Mouse (Mus musculus) embryonic facial prominence, embryonic 11.5 days (tissue): ENCODE measurements around the gene Smg7. TPM values are rescaled to one million over a fixed set of nuclear protein-coding genes. Genes with fewer than 3 reads are reported as not detected.

Experiments
- ATAC-seq: fragments of 200-750 bp; cut with Nextera tagmentation; replicated peaks from 2 replicates; pipeline ENCODE4 v1.8.0; 2017; ENCODE audit warnings: low read depth; ENCODE audit not compliant: insufficient number of reproducible peaks, low FRiP score, low TSS enrichment
- DNase-seq: peaks from one replicate; pipeline ENCODE4 v3.0.0-alpha.2; 2015; ENCODE audit warnings: low spot score
- H3K27ac ChIP-seq: fragments of 300-500 bp; sonication (generic); replicated peaks from 2 replicates; pipeline ENCODE4 v1.5.1; 2014; ENCODE audit warnings: mild to moderate bottlenecking, low read depth, low read length, control low read depth
- H3K27me3 ChIP-seq: fragments of 300-500 bp; sonication (generic); 2 replicates; pipeline ENCODE4 v1.6.1; 2014; ENCODE audit warnings: mild to moderate bottlenecking, low read length, moderate library complexity, mixed read lengths; ENCODE audit not compliant: control insufficient read depth, insufficient read depth
- H3K36me3 ChIP-seq: fragments of 300-500 bp; sonication (generic); replicated peaks from 2 replicates; pipeline ENCODE4 v1.6.1; 2014; ENCODE audit warnings: low read depth, mild to moderate bottlenecking, low read length, moderate library complexity, mixed read lengths; ENCODE audit not compliant: control insufficient read depth, insufficient read depth
- H3K4me1 ChIP-seq: fragments of 300-500 bp; sonication (generic); 2 replicates; pipeline ENCODE4 v1.6.1; 2014; ENCODE audit warnings: low read length, mixed read lengths; ENCODE audit not compliant: control insufficient read depth, insufficient read depth
- H3K4me2 ChIP-seq: fragments of 300-500 bp; sonication (generic); 2 replicates; pipeline ENCODE4 v1.6.1; 2014; ENCODE audit warnings: low read depth, mild to moderate bottlenecking, control low read depth, low read length, moderate library complexity
- H3K4me3 ChIP-seq: fragments of 300-500 bp; sonication (generic); 2 replicates; pipeline ENCODE4 v1.5.1; 2014; ENCODE audit warnings: low read depth, low read length, control low read depth
- H3K9ac ChIP-seq: fragments of 300-500 bp; sonication (generic); replicated peaks from 2 replicates; pipeline ENCODE4 v1.6.1; 2014; ENCODE audit warnings: mild to moderate bottlenecking, control low read depth, low read length
- H3K9me3 ChIP-seq: fragments of 300-500 bp; sonication (generic); replicated peaks from 2 replicates; pipeline ENCODE4 v1.6.1; 2016; ENCODE audit warnings: mild to moderate bottlenecking, low read length, inconsistent platforms, mixed read lengths; ENCODE audit not compliant: control insufficient read depth
- WGBS: fragments of 180-500 bp; shearing (Covaris S2); extraction: QIAGEN DNeasy Blood & Tissue Kit; methylation state at CpG from one replicate; pipeline ENCODE4 v1.1.7; 2014; 5-methylcytosine and 5-hydroxymethylcytosine counted together
- polyA plus RNA-seq: library from polyadenylated mRNA; unstranded; fragments of >200 nt; fragmentation: Nextera tagmentation; extraction: Ambion mirVana; gene quantifications from 2 replicates; pipeline ENCODE4 v1.2.1, GENCODE M21; 2014

Smg7 gene
- polyA plus RNA-seq, 1 experiment from 2014 or later: 44.6 TPM

GRCm38 (mm10) chr1:152826446-152826845, 76.0 kb downstream of the Smg7 start:
- Histone ChIP-seq H3K9me3 (no peaks in the 10 kb centered on the region), H3K36me3 (no peaks in the 10 kb centered on the region; the same call in 1 of the 2 replicates), H3K27ac (no peak overlapping the region), H3K9ac (no peak overlapping the region), H3K27me3 (no peaks in the 10 kb centered on the region), H3K4me2 (no peak overlapping the region), H3K4me1 (no peaks in the 10 kb centered on the region), H3K4me3 (no peak overlapping the region)
- DNase-seq (no peak), ATAC-seq (no peak)
- WGBS: 79% methylated on average over 5 of the region's 5 CpGs

GRCm38 (mm10) chr1:152824206-152824605, 78.2 kb downstream of the Smg7 start:
- Histone ChIP-seq H3K36me3 (no peaks in the 10 kb centered on the region; the same call in 1 of the 2 replicates), H3K4me3 (no peak overlapping the region), H3K9ac (no peak overlapping the region), H3K9me3 (no peaks in the 10 kb centered on the region), H3K27me3 (no peaks in the 10 kb centered on the region), H3K4me2 (no peak overlapping the region), H3K4me1 (no peaks in the 10 kb centered on the region), H3K27ac (no peak overlapping the region)
- ATAC-seq: no peak
- no peak for DNase-seq
- WGBS: 74% methylated on average over 9 of the region's 9 CpGs

DNA sequence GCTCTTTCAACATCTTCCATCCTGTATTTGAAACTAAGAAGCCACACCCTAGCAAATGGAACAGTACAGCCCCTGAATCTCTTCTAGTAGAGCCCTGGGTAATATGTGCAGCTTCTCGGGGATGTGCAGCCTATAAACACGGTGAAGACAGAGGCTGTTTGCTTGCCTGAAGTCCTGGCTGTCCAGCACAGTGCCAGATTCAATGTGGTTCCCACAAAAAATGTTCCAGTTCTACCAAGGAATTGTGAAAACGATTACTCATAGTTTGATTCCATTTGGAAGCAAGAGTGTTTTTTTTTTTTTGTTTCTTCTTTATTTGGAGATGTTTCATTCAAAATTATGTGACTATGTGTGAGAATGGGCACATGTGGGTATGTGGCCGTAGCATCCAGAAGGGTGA, 80.7 kb downstream of the Smg7 start:
- H3K4me3 ChIP-seq: no peak overlapping the region
- no peak overlapping the region for H3K27ac ChIP-seq
- H3K9ac ChIP-seq: no peak overlapping the region
- H3K9me3 ChIP-seq: no peaks in the 10 kb centered on the region
- no peaks in the 10 kb centered on the region; the same call in 1 of the 2 replicates for H3K36me3 ChIP-seq
- no peak for ATAC-seq
- H3K4me1 ChIP-seq: no peaks in the 10 kb centered on the region
- no peak for DNase-seq
- H3K27me3 ChIP-seq: no peaks in the 10 kb centered on the region
- WGBS: 91% methylated on average over 4 of the region's 4 CpGs
- no peak overlapping the region for H3K4me2 ChIP-seq

DNA sequence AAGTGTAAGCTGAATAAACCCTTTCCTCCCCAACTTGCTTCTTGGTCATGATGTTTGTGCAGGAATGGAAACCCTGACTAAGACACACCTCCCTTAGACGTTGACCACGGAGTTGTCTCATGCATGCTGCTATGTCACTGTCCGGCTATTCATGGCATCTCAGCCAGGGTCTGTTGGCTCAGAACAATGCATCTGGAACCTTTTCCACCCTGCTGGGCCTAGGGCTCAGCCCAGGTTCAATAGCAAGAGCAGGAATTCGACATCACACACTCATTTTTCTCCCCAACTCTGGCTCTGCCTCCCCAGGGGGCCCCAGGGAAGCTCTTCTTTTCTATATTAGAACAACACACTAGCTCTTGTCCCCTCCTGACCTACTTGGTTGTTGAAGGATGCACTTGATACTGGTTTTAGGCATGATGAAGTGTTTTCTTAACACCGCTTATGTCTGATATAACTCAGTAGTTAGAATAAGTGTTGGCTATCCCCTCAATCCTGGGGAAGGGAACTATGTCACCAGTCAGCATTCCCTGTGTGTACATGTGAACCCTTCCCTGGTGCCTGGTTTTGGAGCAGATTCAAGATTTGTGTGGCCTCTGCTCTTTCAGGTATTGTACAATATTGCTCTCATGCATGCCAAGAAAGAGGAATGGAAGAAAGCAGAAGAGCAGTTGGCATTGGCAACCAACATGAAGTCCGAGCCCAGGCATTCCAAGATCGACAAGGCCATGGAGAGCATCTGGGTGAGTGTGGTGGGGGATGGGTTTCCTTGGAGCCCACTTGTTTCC, 81.3 kb downstream of the Smg7 start:
- no peak overlapping the region for H3K4me2 ChIP-seq
- WGBS: 87% methylated on average over 7 of the region's 7 CpGs
- H3K4me3 ChIP-seq: no peak overlapping the region
- no peaks in the 10 kb centered on the region for H3K27me3 ChIP-seq
- no peaks in the 10 kb centered on the region for H3K9me3 ChIP-seq
- H3K9ac ChIP-seq: no peak overlapping the region
- DNase-seq: no peak
- no peaks in the 10 kb centered on the region; the same call in 1 of the 2 replicates for H3K36me3 ChIP-seq
- no peak for ATAC-seq
- H3K27ac ChIP-seq: no peak overlapping the region
- H3K4me1 ChIP-seq: no peaks in the 10 kb centered on the region

- DNase-seq (no peak), ATAC-seq (no peak)
- no peak overlapping the region for H3K27ac ChIP-seq
- H3K36me3 ChIP-seq: no peaks in the 10 kb centered on the region; the same call in 1 of the 2 replicates
- no peaks in the 10 kb centered on the region for H3K9me3 ChIP-seq
- no peaks in the 10 kb centered on the region for H3K27me3 ChIP-seq
- H3K4me3 ChIP-seq: no peak overlapping the region
- no peak overlapping the region for H3K4me2 ChIP-seq
- 84% methylated on average over 6 of the region's 6 CpGs for whole genome bisulfite sequencing
- H3K4me1 ChIP-seq: no peaks in the 10 kb centered on the region; the same call in 1 of the 2 replicates
- no peak overlapping the region for H3K9ac ChIP-seq
Observed at GRCm38 (mm10) chr1:152819558-152819957, 82.9 kb downstream of the Smg7 start.

DNA sequence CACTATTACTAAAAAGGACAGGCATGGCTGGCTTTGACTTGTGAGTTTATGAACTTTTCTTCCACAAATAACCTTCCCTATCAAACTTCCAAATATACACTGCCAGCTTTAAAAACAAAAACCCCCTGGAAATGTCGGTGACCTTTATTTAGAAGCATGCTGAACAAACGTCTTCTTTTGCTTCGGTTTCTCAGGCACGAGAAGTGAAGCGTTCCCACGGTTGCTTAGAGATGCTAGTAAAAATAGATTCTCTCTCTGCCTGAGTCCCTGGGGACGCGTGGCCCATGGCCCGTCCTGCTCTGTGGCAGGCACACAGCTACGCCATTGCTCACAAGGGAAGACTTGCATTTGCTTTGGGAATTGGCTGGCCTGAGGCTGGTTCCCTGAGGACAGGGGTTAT, 84.7 kb downstream of the Smg7 start:
- no peak for ATAC-seq
- H3K9me3 ChIP-seq: no peaks in the 10 kb centered on the region

DNA sequence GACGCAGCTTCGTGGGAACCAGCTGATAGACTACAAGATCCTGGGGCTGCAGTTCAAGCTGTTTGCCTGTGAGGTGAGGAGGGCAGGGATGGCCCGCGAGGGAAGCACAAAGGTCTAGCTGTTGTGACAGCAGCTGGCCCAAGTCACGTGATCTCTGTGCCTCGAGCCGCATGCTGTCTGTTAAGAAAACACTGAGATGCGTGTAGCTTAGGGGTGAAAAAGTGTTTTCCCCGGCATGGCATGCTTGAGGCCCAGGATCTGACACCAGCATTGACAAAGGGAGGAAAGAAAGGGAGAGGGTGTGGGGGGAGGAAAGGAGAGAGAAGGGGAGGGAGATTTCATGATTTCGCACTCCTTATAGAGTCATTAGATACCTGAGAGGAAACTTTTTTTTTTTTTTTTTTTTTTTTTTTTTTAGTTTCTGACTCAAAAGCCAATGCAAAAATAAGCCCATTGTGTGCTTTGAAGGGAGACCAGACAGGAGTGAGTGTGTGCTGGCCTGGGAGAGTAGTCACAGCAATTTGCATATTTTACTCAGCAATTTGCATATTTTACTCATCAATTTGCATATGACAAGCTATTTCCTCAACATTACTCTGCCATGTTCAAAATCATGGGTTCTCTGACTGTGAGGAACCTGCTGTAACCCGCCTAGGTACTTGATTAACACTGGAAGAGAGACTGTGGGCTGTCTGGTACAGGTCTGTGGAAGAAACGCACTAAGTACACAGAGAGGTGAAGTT, 85.2 kb downstream of the Smg7 start:
- Histone ChIP-seq H3K9me3 (no peaks in the 10 kb centered on the region), H3K4me1 (no peaks in the 10 kb centered on the region; the same call in 1 of the 2 replicates), H3K27ac (no peak overlapping the region), H3K27me3 (no peaks in the 10 kb centered on the region), H3K36me3 (no peaks in the 10 kb centered on the region), H3K4me3 (no peak overlapping the region), H3K4me2 (no peak overlapping the region), H3K9ac (no peak overlapping the region)
- peak; percentile 45 for DNase-seq
- ATAC-seq: 0 out of 2 replicates have a peak, but pooled peaks have one; percentile 29
- 24% methylated on average over 12 of the region's 12 CpGs for WGBS

More for the DNA sequence above, 84.7 kb downstream of the Smg7 start:
- 28% methylated on average over 10 of the region's 10 CpGs for WGBS
- Histone ChIP-seq H3K27ac (no peak overlapping the region), H3K4me1 (no peaks in the 10 kb centered on the region; the same call in 1 of the 2 replicates), H3K36me3 (no peaks in the 10 kb centered on the region), H3K27me3 (no peaks in the 10 kb centered on the region), H3K9ac (no peak overlapping the region), H3K4me3 (no peak overlapping the region), H3K4me2 (no peak overlapping the region)
- no peak for DNase-seq

DNA sequence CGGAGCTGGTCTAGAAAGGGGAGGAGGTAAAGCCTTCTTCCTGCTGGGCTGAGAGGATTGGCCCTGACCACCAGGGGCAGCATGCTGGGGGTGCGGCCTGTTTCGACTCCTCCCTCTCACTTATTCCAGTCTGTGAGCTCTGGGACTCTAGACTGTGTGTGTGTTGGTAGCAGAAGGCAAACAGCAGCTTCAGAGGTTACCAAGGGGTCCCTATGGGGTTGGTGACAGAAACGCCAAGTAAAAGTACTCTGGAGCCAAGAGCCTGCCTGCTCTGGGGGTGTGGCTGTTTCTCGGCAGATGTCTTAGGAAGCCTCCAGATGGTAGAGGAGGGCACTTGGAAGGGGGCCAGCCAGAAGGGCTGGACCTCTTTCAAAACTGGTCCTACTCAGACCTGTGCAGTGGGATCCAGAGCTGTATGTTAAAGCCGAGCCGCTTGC, 87.2 kb downstream of the Smg7 start:
- 51% methylated on average over 7 of the region's 7 CpGs for WGBS
- Histone ChIP-seq H3K4me2 (no peak overlapping the region), H3K4me3 (no peak overlapping the region), H3K27ac (no peak overlapping the region), H3K4me1 (no peaks in the 10 kb centered on the region; the same call in 1 of the 2 replicates), H3K36me3 (no peaks in the 10 kb centered on the region), H3K9ac (no peak overlapping the region), H3K27me3 (no peaks in the 10 kb centered on the region), H3K9me3 (no peaks in the 10 kb centered on the region)
- peak; percentile 40 for DNase-seq
- peak; percentile 82; the same call in 1 of the 2 replicates for ATAC-seq
